Mouse (Mus musculus) frontal cortex, postnatal 36 days (tissue): Measurements from ENCODE around the gene Urah.

Source experiments
- DNase-seq, 2 experiments: peaks; one replicate each; pipeline ENCODE4 v3.0.0; 2022; ENCODE audit warnings: low spot score in 2 of 2

The Urah gene

GRCm38 (mm10) chr7:140834968-140835757, at the start of gene Urah:
Gene Urah (plus strand): TSS chr7:140835018.
- no peak for DNase-seq

- DNase-seq: no peak
Observed at GRCm38 (mm10) chr7:140787406-140788052, 47.3 kb upstream of the Urah start, which contains the start of gene Syce1. Gene Syce1 (minus strand): TSS chr7:140787852.

- DNase-seq: no peak
Observed at GRCm38 (mm10) chr7:140788053-140788435, 46.8 kb upstream of the Urah start.

- no peak for DNase-seq
Observed at GRCm38 (mm10) chr7:140793541-140793940, 41.3 kb upstream of the Urah start.

GRCm38 (mm10) chr7:140797619-140798018, 37.2 kb upstream of the Urah start:
- DNase-seq: no peak

- DNase-seq: no peak
Observed at GRCm38 (mm10) chr7:140798212-140798611, 36.6 kb upstream of the Urah start.

- DNase-seq: no peak
Observed at GRCm38 (mm10) chr7:140802629-140803028, 32.2 kb upstream of the Urah start.

- peak; percentile 51 to 75 for DNase-seq
Observed at GRCm38 (mm10) chr7:140805704-140806103, 29.1 kb upstream of the Urah start.

GRCm38 (mm10) chr7:140810496-140810895, 24.3 kb upstream of the Urah start:
- DNase-seq: no peak

GRCm38 (mm10) chr7:140811714-140812113, 23.1 kb upstream of the Urah start:
- peak in 1 of 2 experiments; percentile 51 for DNase-seq

- no peak for DNase-seq
Observed at GRCm38 (mm10) chr7:140812850-140813249, 22.0 kb upstream of the Urah start.

GRCm38 (mm10) chr7:140820173-140820572, 14.6 kb upstream of the Urah start:
- no peak for DNase-seq

- no peak for DNase-seq
Observed at GRCm38 (mm10) chr7:140821305-140821652, 13.5 kb upstream of the Urah start.

GRCm38 (mm10) chr7:140821653-140822329, 13.0 kb upstream of the Urah start, which contains the start of gene Zfp941:
Gene Zfp941 (minus strand): TSS chr7:140822178.
- DNase-seq: peak; percentile 63 to 82

GRCm38 (mm10) chr7:140822731-140823130, 12.1 kb upstream of the Urah start:
- no peak for DNase-seq

- peak; percentile 65 to 78 for DNase-seq
Observed at GRCm38 (mm10) chr7:140828171-140828881, 6.5 kb upstream of the Urah start.

GRCm38 (mm10) chr7:140831447-140831846, 3.4 kb upstream of the Urah start:
- no peak for DNase-seq

GRCm38 (mm10) chr7:140833341-140833740, 1.5 kb upstream of the Urah start:
- no peak for DNase-seq

GRCm38 (mm10) chr7:140835758-140836087, 905 bp downstream of the Urah start:
- no peak for DNase-seq

- peak; percentile 40 to 74 for DNase-seq
Observed at GRCm38 (mm10) chr7:140836243-140837115, 1.7 kb downstream of the Urah start.

- no peak for DNase-seq
Observed at GRCm38 (mm10) chr7:140839556-140839955, 4.7 kb downstream of the Urah start.
